Mouse (Mus musculus) left cerebral cortex, adult 11 months (tissue): ENCODE measurements around the gene Clstn3.
"Not testable (repeated sequence)": the region's sequence is repeated elsewhere in the genome, so short reads cannot be mapped to it uniquely, and the experiment has no call there.

Source experiments
- DNase-seq: peaks from one replicate; pipeline ENCODE4 v3.0.0; 2022; ENCODE audit warnings: low spot score

The Clstn3 gene

GRCm38 (mm10) chr6:124479573-124479930 is 15.0 kb upstream of the Clstn3 start:
- no peak for DNase-seq

- no peak for DNase-seq
Measured at GRCm38 (mm10) chr6:124478874-124479572, 14.4 kb upstream of the Clstn3 start.

- no peak for DNase-seq
Measured at GRCm38 (mm10) chr6:124477922-124478651, 13.5 kb upstream of the Clstn3 start.

GRCm38 (mm10) chr6:124477221-124477655 is 12.6 kb upstream of the Clstn3 start:
- no peak for DNase-seq

- DNase-seq: no peak
Measured at GRCm38 (mm10) chr6:124476796-124477195, 12.2 kb upstream of the Clstn3 start.

- no peak for DNase-seq
Measured at GRCm38 (mm10) chr6:124476216-124476615, 11.6 kb upstream of the Clstn3 start.

- DNase-seq: not testable (repeated sequence)
Measured at GRCm38 (mm10) chr6:124475335-124476075, 10.9 kb upstream of the Clstn3 start.

- DNase-seq: no peak
Measured at GRCm38 (mm10) chr6:124474621-124475020, 10.0 kb upstream of the Clstn3 start.

GRCm38 (mm10) chr6:124472801-124473200 is 8.2 kb upstream of the Clstn3 start:
- no peak for DNase-seq

GRCm38 (mm10) chr6:124471783-124472638 is 7.4 kb upstream of the Clstn3 start:
- DNase-seq: not testable (repeated sequence)

GRCm38 (mm10) chr6:124471121-124471520 is 6.5 kb upstream of the Clstn3 start:
- no peak for DNase-seq

- no peak for DNase-seq
Measured at GRCm38 (mm10) chr6:124465729-124466128, 1.1 kb upstream of the Clstn3 start.

GRCm38 (mm10) chr6:124465299-124465698 is 705 bp upstream of the Clstn3 start:
- no peak for DNase-seq

GRCm38 (mm10) chr6:124463881-124464291 is 708 bp downstream of the Clstn3 start:
- DNase-seq: no peak

- no peak for DNase-seq
Measured at GRCm38 (mm10) chr6:124459388-124459787, 5.2 kb downstream of the Clstn3 start.

- no peak for DNase-seq
Measured at GRCm38 (mm10) chr6:124458505-124458904, 6.1 kb downstream of the Clstn3 start.

GRCm38 (mm10) chr6:124457827-124458226 is 6.8 kb downstream of the Clstn3 start:
- DNase-seq: no peak

GRCm38 (mm10) chr6:124456243-124456642 is 8.4 kb downstream of the Clstn3 start:
- no peak for DNase-seq

GRCm38 (mm10) chr6:124453756-124454155 is 10.8 kb downstream of the Clstn3 start:
- DNase-seq: no peak

GRCm38 (mm10) chr6:124451995-124452394 is 12.6 kb downstream of the Clstn3 start:
- DNase-seq: no peak

GRCm38 (mm10) chr6:124449668-124450383 is 14.8 kb downstream of the Clstn3 start:
- no peak for DNase-seq
